Mouse (Mus musculus) bone marrow macrophage, adult 2 months (primary cell): ENCODE data around the gene B9d1.

Experiments used
- CTCF ChIP-seq: IDR thresholded peaks from 2 replicates; pipeline ENCODE4 v1.5.1; 2012; ENCODE audit warnings: low read depth, mild to moderate bottlenecking, low read length, moderate library complexity
- POLR2A ChIP-seq: IDR thresholded peaks from 2 replicates; pipeline ENCODE4 v1.6.1; 2012; ENCODE audit warnings: mild to moderate bottlenecking, low read depth, low read length, borderline replicate concordance

DNA sequence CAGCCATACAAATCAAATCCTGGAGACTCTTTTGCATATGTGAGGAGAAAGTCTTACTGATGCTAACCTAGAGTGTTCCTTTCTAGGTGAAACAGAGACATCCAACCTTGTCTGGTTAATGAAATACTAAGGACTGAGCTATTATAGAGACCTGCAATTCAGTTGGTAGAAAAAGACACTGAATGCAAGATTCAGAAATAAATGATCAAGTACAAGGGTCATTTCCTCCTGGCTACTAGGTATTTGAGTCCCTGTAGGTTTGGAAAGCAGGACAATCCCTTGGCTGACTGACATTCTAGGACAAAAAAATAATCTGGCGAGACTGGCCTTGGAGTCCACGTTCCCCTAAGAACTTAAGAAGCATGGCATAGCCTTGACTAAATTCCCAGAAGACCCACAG is 40.6 kb downstream of the B9d1 start:
- TF ChIP-seq POLR2A (no peak), CTCF (no peak)
